Mouse (Mus musculus) lung, embryonic 16.5 days (tissue): ENCODE results near the gene Ndufaf5. TPM values are rescaled to one million over a fixed set of nuclear protein-coding genes. Genes with fewer than 3 reads are reported as not detected.

Source experiments
- polyA plus RNA-seq: library from polyadenylated mRNA; unstranded; fragments of >200 nt; fragmentation: Nextera tagmentation; extraction: Ambion mirVana; gene quantifications from 2 replicates; pipeline ENCODE4 v1.2.1, GENCODE M21; 2015

The Ndufaf5 gene
- polyA plus RNA-seq, 1 experiment from 2014 or later: 22.1 TPM

Other genes starting within 250 kb of the Ndufaf5 start
- 22.6 and 24.3 TPM in 2 replicates for gene Tasp1, start 103.8 kb upstream of the Ndufaf5 start, polyA plus RNA-seq
- gene Gm17374, start 18.6 kb upstream of the Ndufaf5 start, polyA plus RNA-seq: not detected in 2 replicates
- 20.8 and 24.1 TPM in 2 replicates for gene Esf1, start 85 bp upstream of the Ndufaf5 start, polyA plus RNA-seq
- not detected in 2 replicates for gene Sel1l2, start 219.1 kb downstream of the Ndufaf5 start, polyA plus RNA-seq
- 31.4 and 32.1 TPM in 2 replicates for gene Macrod2, start 224.7 kb downstream of the Ndufaf5 start, polyA plus RNA-seq